Mouse (Mus musculus) cerebellum, adult 8-10 months (tissue): ENCODE measurements around the gene Lhfpl3.

ENCODE experiments used
- DNase-seq: peaks from one replicate; pipeline ENCODE4 v3.0.0; 2022

Lhfpl3 gene

GRCm38 (mm10) chr5:23154439-23154838 lies 408.6 kb downstream of the Lhfpl3 start:
- DNase-seq, result no peak

- DNase-seq, result no peak
Measured at GRCm38 (mm10) chr5:23165947-23166350, 420.1 kb downstream of the Lhfpl3 start.

GRCm38 (mm10) chr5:23166658-23167057 lies 420.8 kb downstream of the Lhfpl3 start:
- no peak for DNase-seq

- DNase-seq, result no peak
Measured at GRCm38 (mm10) chr5:23189633-23190032, 443.8 kb downstream of the Lhfpl3 start.

GRCm38 (mm10) chr5:23196879-23197278 lies 451.0 kb downstream of the Lhfpl3 start:
- no peak for DNase-seq

- DNase-seq, result no peak
Measured at GRCm38 (mm10) chr5:23213086-23213485, 467.2 kb downstream of the Lhfpl3 start.

- DNase-seq, result no peak
Measured at GRCm38 (mm10) chr5:23214646-23215045, 468.8 kb downstream of the Lhfpl3 start.

GRCm38 (mm10) chr5:23219655-23220054 lies 473.8 kb downstream of the Lhfpl3 start:
- no peak for DNase-seq

GRCm38 (mm10) chr5:23224759-23225536 lies 479.1 kb downstream of the Lhfpl3 start:
- DNase-seq, result peak; percentile 51

- no peak for DNase-seq
Measured at GRCm38 (mm10) chr5:23225621-23226020, 479.8 kb downstream of the Lhfpl3 start.

- DNase-seq, result no peak
Measured at GRCm38 (mm10) chr5:23226753-23227152, 480.9 kb downstream of the Lhfpl3 start.

- peak; percentile 19 for DNase-seq
Measured at GRCm38 (mm10) chr5:23246974-23247373, 501.1 kb downstream of the Lhfpl3 start.

- no peak for DNase-seq
Measured at GRCm38 (mm10) chr5:23247784-23248183, 501.9 kb downstream of the Lhfpl3 start.

- DNase-seq, result no peak
Measured at GRCm38 (mm10) chr5:23248303-23248702, 502.4 kb downstream of the Lhfpl3 start.

- no peak for DNase-seq
Measured at GRCm38 (mm10) chr5:23249896-23250875, 504.3 kb downstream of the Lhfpl3 start.

GRCm38 (mm10) chr5:23251462-23252224 lies 505.8 kb downstream of the Lhfpl3 start:
- peak; percentile 9 for DNase-seq

- DNase-seq, result no peak
Measured at GRCm38 (mm10) chr5:23255816-23256418, 510.1 kb downstream of the Lhfpl3 start.

- DNase-seq, result no peak
Measured at GRCm38 (mm10) chr5:23273309-23273708, 527.5 kb downstream of the Lhfpl3 start.

GRCm38 (mm10) chr5:23279364-23279763 lies 533.5 kb downstream of the Lhfpl3 start:
- DNase-seq, result no peak

GRCm38 (mm10) chr5:23284884-23285283 lies 539.0 kb downstream of the Lhfpl3 start:
- DNase-seq, result no peak

- no peak for DNase-seq
Measured at GRCm38 (mm10) chr5:23289149-23289548, 543.3 kb downstream of the Lhfpl3 start.
